Mouse (Mus musculus): ENCODE data around the gene Stx8. TPM values are rescaled to one million over a fixed set of nuclear protein-coding genes. Genes with fewer than 3 reads are reported as not detected.

Gene Stx8
- 23.2 TPM for polyA plus RNA-seq (2014; fragmentation: Illumina TruSeq; extraction: RNeasy Lipid Tissue Mini Kit (QIAGEN cat#74804); ENCODE audit: low read depth, low replicate concordance)

GRCm38 (mm10) chr11:67965905-67966878 lies at the start of gene Stx8:
Gene Stx8 (plus strand): TSS chr11:67966193.

GRCm38 (mm10) chr11:67921827-67922754 lies 43.9 kb upstream of the Stx8 start, which contains the start of gene Usp43:
Gene Usp43 (minus strand): TSS chr11:67922153.

GRCm38 (mm10) chr11:67965242-67965883 lies 630 bp upstream of the Stx8 start, which contains the start of gene Cfap52:
Gene Cfap52 (minus strand): TSS chr11:67965651.

Other genes starting within 250 kb of the Stx8 start
- gene Glp2r, start 195.0 kb upstream of the Stx8 start, polyA plus RNA-seq (2014; fragmentation: Illumina TruSeq; extraction: RNeasy Lipid Tissue Mini Kit (QIAGEN cat#74804); ENCODE audit: low read depth, low replicate concordance) = 6.8 TPM
- gene Gsg1l2, start 191.6 kb upstream of the Stx8 start, polyA plus RNA-seq (2014; fragmentation: Illumina TruSeq; extraction: RNeasy Lipid Tissue Mini Kit (QIAGEN cat#74804); ENCODE audit: low read depth, low replicate concordance) = not detected
- gene Dhrs7c, start 168.0 kb upstream of the Stx8 start, polyA plus RNA-seq (2014; fragmentation: Illumina TruSeq; extraction: RNeasy Lipid Tissue Mini Kit (QIAGEN cat#74804); ENCODE audit: low read depth, low replicate concordance) = not detected
- gene Usp43, start 44.0 kb upstream of the Stx8 start, polyA plus RNA-seq (2014; fragmentation: Illumina TruSeq; extraction: RNeasy Lipid Tissue Mini Kit (QIAGEN cat#74804); ENCODE audit: low read depth, low replicate concordance) = 4.4 TPM
- 0.76 TPM for gene Cfap52, start 542 bp upstream of the Stx8 start, polyA plus RNA-seq (2014; fragmentation: Illumina TruSeq; extraction: RNeasy Lipid Tissue Mini Kit (QIAGEN cat#74804); ENCODE audit: low read depth, low replicate concordance)

All from sigmoid colon, adult 10 weeks (tissue).